Mouse (Mus musculus): Measurements from ENCODE around the gene Rpl35a. TPM values are rescaled to one million over a fixed set of nuclear protein-coding genes. Genes with fewer than 3 reads are reported as not detected.
"Not testable (repeated sequence)": the region's sequence is repeated elsewhere in the genome, so short reads cannot be mapped to it uniquely, and the experiment has no call there.

The Rpl35a gene
- polyA plus RNA-seq, 1 experiment from 2014 or later = 672 TPM

DNA sequence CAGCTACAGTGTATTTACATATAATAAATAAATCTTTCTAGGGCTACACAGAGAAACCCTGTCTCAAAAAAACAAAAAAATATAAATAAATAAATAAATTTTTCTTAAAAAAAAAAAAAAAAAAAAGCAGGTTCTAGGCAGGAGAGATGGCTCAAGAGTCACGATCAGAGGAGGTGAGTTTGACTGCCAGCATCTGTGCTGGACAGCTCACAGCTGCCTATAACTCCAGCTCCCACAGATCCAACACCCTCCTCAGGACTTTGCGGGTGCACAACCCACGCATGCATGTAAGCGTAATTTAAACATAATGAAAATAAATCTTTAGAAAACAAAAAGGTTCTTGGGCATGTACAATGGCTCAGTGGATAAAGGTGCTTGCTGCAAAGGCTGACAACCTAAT lies 20.2 kb upstream of the Rpl35a start:
- no peak overlapping the region for H3K4me3 ChIP-seq (ENCODE audit: control insufficient read depth in 1 of 2, insufficient read depth in 1 of 2, low read depth in 1 of 2, low read length in 2 of 2)
- no peak overlapping the region for H3K4me2 ChIP-seq (ENCODE audit: low read length)
- no peak overlapping the region for H3K9ac ChIP-seq (ENCODE audit: low read length)
- H3K27me3 ChIP-seq (ENCODE audit: control insufficient read depth, insufficient read depth, low read length) = no peaks in the 10 kb centered on the region
- no peak overlapping the region for H3K27ac ChIP-seq (replicated peaks in 1 of 2; ENCODE audit: control insufficient read depth in 1 of 2, insufficient read depth in 1 of 2, low read depth in 2 of 2, low read length in 2 of 2)
- no peak for ATAC-seq (ENCODE audit: insufficient number of reproducible peaks, insufficient read depth, low FRiP score, low read depth)
- H3K4me1 ChIP-seq (ENCODE audit: control insufficient read depth in 2 of 2, insufficient read depth in 2 of 2, low read length in 2 of 2) = peaks cover 2 to 3% of the 10 kb centered on the region in 2 experiments; a peak in 1 of 4 replicates
- no peaks in the 10 kb centered on the region for H3K9me3 ChIP-seq (ENCODE audit: control insufficient read depth, low read length)
- H3K36me3 ChIP-seq (ENCODE audit: control insufficient read depth, insufficient read depth, low read length) = no peaks in the 10 kb centered on the region
- 85% methylated on average over 4 of the region's 4 CpGs for WGBS

GRCm38 (mm10) chr16:33042682-33043081 lies 13.6 kb upstream of the Rpl35a start:
- Histone ChIP-seq H3K4me2 (ENCODE audit: low read length) (no peak overlapping the region), H3K9me3 (ENCODE audit: control insufficient read depth, low read length) (no peaks in the 10 kb centered on the region), H3K27me3 (ENCODE audit: control insufficient read depth, insufficient read depth, low read length) (no peaks in the 10 kb centered on the region), H3K27ac (replicated peaks in 1 of 2; ENCODE audit: control insufficient read depth in 1 of 2, insufficient read depth in 1 of 2, low read depth in 2 of 2, low read length in 2 of 2) (peak overlapping the region in 1 of 2 experiments; percentile 10; a peak in 1 of 4 replicates), H3K4me1 (ENCODE audit: control insufficient read depth in 2 of 2, insufficient read depth in 2 of 2, low read length in 2 of 2) (no peaks in the 10 kb centered on the region), H3K36me3 (ENCODE audit: control insufficient read depth, insufficient read depth, low read length) (no peaks in the 10 kb centered on the region), H3K9ac (ENCODE audit: low read length) (no peak overlapping the region), H3K4me3 (ENCODE audit: control insufficient read depth in 1 of 2, insufficient read depth in 1 of 2, low read depth in 1 of 2, low read length in 2 of 2) (no peak overlapping the region)
- 91% methylated on average over 1 of the region's 1 CpGs for WGBS
- ATAC-seq (ENCODE audit: insufficient number of reproducible peaks, insufficient read depth, low FRiP score, low read depth) = no peak

DNA sequence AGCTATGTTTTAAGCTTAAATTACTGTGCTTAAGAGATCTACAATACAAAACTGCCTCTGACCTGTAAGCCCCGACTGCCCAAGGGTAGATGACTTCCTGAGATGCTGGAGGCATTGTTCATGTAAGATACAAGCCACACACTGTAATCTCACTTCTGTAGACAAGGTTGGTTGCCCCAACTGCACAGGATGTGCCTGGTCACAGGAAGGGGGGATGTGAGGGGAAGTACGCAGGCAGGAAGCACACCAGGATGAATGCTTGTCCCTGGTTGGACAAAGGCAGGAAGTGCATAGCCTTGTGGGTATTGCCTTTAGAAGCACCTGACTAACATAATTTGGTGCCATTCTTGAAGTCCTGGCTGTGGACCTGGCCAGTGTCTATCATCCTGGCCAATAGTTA lies 13.0 kb upstream of the Rpl35a start:
- H3K27me3 ChIP-seq (ENCODE audit: control insufficient read depth, insufficient read depth, low read length) = no peaks in the 10 kb centered on the region
- no peak overlapping the region for H3K9ac ChIP-seq (ENCODE audit: low read length)
- H3K4me1 ChIP-seq (ENCODE audit: control insufficient read depth in 2 of 2, insufficient read depth in 2 of 2, low read length in 2 of 2) = no peaks in the 10 kb centered on the region
- whole genome bisulfite sequencing = 60% methylated on average over 2 of the region's 2 CpGs
- no peak for ATAC-seq (ENCODE audit: insufficient number of reproducible peaks, insufficient read depth, low FRiP score, low read depth)
- no peak overlapping the region for H3K4me2 ChIP-seq (ENCODE audit: low read length)
- no peak overlapping the region for H3K4me3 ChIP-seq (ENCODE audit: control insufficient read depth in 1 of 2, insufficient read depth in 1 of 2, low read depth in 1 of 2, low read length in 2 of 2)
- no peaks in the 10 kb centered on the region for H3K9me3 ChIP-seq (ENCODE audit: control insufficient read depth, low read length)
- no peaks in the 10 kb centered on the region for H3K36me3 ChIP-seq (ENCODE audit: control insufficient read depth, insufficient read depth, low read length)
- peak overlapping the region in 1 of 2 experiments; percentile 10; a peak in 1 of 4 replicates for H3K27ac ChIP-seq (replicated peaks in 1 of 2; ENCODE audit: control insufficient read depth in 1 of 2, insufficient read depth in 1 of 2, low read depth in 2 of 2, low read length in 2 of 2)

DNA sequence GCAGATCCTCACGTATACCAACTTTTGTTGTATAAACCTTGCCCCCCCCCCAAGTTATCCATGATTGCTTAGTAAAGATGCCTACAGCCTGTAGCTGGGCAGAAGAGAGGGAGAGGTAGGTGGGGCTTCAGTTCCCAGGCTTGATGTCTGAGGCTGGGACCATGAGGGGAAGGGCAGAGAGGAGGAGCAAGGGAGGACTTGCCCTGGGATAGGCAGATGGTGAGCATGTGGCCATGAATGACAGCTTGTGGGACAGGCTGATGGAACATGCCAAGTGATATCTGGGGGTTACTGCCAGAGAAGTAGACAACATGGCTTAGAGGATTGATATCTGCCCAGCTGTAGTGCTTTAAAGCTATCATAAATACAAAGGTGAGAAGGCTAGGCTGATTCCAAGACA lies 8.2 kb upstream of the Rpl35a start:
- H3K9ac ChIP-seq (ENCODE audit: low read length) = no peak overlapping the region
- H3K4me2 ChIP-seq (ENCODE audit: low read length) = no peak overlapping the region
- H3K9me3 ChIP-seq (ENCODE audit: control insufficient read depth, low read length) = no peaks in the 10 kb centered on the region
- no peaks in the 10 kb centered on the region for H3K36me3 ChIP-seq (ENCODE audit: control insufficient read depth, insufficient read depth, low read length)
- ATAC-seq (ENCODE audit: insufficient number of reproducible peaks, insufficient read depth, low FRiP score, low read depth) = no peak
- WGBS = 93% methylated on average over 1 of the region's 1 CpGs
- H3K4me1 ChIP-seq (ENCODE audit: control insufficient read depth in 2 of 2, insufficient read depth in 2 of 2, low read length in 2 of 2) = no peaks in the 10 kb centered on the region
- no peak overlapping the region for H3K4me3 ChIP-seq (ENCODE audit: control insufficient read depth in 1 of 2, insufficient read depth in 1 of 2, low read depth in 1 of 2, low read length in 2 of 2)
- H3K27ac ChIP-seq (replicated peaks in 1 of 2; ENCODE audit: control insufficient read depth in 1 of 2, insufficient read depth in 1 of 2, low read depth in 2 of 2, low read length in 2 of 2) = no peak overlapping the region
- no peaks in the 10 kb centered on the region for H3K27me3 ChIP-seq (ENCODE audit: control insufficient read depth, insufficient read depth, low read length)

- no peaks in the 10 kb centered on the region for H3K4me1 ChIP-seq (ENCODE audit: control insufficient read depth in 2 of 2, insufficient read depth in 2 of 2, low read length in 2 of 2)
- no peak overlapping the region for H3K4me3 ChIP-seq (ENCODE audit: control insufficient read depth in 1 of 2, insufficient read depth in 1 of 2, low read depth in 1 of 2, low read length in 2 of 2)
- H3K9ac ChIP-seq (ENCODE audit: low read length) = no peak overlapping the region
- WGBS = 57% methylated on average over 2 of the region's 2 CpGs
- no peaks in the 10 kb centered on the region for H3K27me3 ChIP-seq (ENCODE audit: control insufficient read depth, insufficient read depth, low read length)
- no peak overlapping the region for H3K4me2 ChIP-seq (ENCODE audit: low read length)
- no peak for ATAC-seq (ENCODE audit: insufficient number of reproducible peaks, insufficient read depth, low FRiP score, low read depth)
- no peak overlapping the region for H3K27ac ChIP-seq (replicated peaks in 1 of 2; ENCODE audit: control insufficient read depth in 1 of 2, insufficient read depth in 1 of 2, low read depth in 2 of 2, low read length in 2 of 2)
- no peaks in the 10 kb centered on the region for H3K36me3 ChIP-seq (ENCODE audit: control insufficient read depth, insufficient read depth, low read length)
- no peaks in the 10 kb centered on the region for H3K9me3 ChIP-seq (ENCODE audit: control insufficient read depth, low read length)
Observed at GRCm38 (mm10) chr16:33048686-33049085, 7.6 kb upstream of the Rpl35a start.

GRCm38 (mm10) chr16:33049809-33050208 lies 6.4 kb upstream of the Rpl35a start:
- Histone ChIP-seq H3K9me3 (ENCODE audit: control insufficient read depth, low read length) (no peaks in the 10 kb centered on the region), H3K4me2 (ENCODE audit: low read length) (no peak overlapping the region), H3K27ac (replicated peaks in 1 of 2; ENCODE audit: control insufficient read depth in 1 of 2, insufficient read depth in 1 of 2, low read depth in 2 of 2, low read length in 2 of 2) (no peak overlapping the region), H3K36me3 (ENCODE audit: control insufficient read depth, insufficient read depth, low read length) (no peaks in the 10 kb centered on the region), H3K9ac (ENCODE audit: low read length) (no peak overlapping the region), H3K27me3 (ENCODE audit: control insufficient read depth, insufficient read depth, low read length) (no peaks in the 10 kb centered on the region), H3K4me1 (ENCODE audit: control insufficient read depth in 2 of 2, insufficient read depth in 2 of 2, low read length in 2 of 2) (no peaks in the 10 kb centered on the region), H3K4me3 (ENCODE audit: control insufficient read depth in 1 of 2, insufficient read depth in 1 of 2, low read depth in 1 of 2, low read length in 2 of 2) (no peak overlapping the region)
- 85% methylated on average over 16 of the region's 16 CpGs for WGBS
- ATAC-seq (ENCODE audit: insufficient number of reproducible peaks, insufficient read depth, low FRiP score, low read depth) = no peak

GRCm38 (mm10) chr16:33053141-33053540 lies 3.1 kb upstream of the Rpl35a start:
- no peak for ATAC-seq (ENCODE audit: insufficient number of reproducible peaks, insufficient read depth, low FRiP score, low read depth)
- no peaks in the 10 kb centered on the region for H3K27me3 ChIP-seq (ENCODE audit: control insufficient read depth, insufficient read depth, low read length)
- H3K4me1 ChIP-seq (ENCODE audit: control insufficient read depth in 2 of 2, insufficient read depth in 2 of 2, low read length in 2 of 2) = peaks cover 3 to 7% of the 10 kb centered on the region in 2 experiments; a peak in 3 of 4 replicates
- WGBS = 62% methylated on average over 5 of the region's 5 CpGs
- no peak overlapping the region for H3K9ac ChIP-seq (ENCODE audit: low read length)
- no peak overlapping the region for H3K4me2 ChIP-seq (ENCODE audit: low read length)
- no peak overlapping the region for H3K27ac ChIP-seq (replicated peaks in 1 of 2; ENCODE audit: control insufficient read depth in 1 of 2, insufficient read depth in 1 of 2, low read depth in 2 of 2, low read length in 2 of 2)
- no peak overlapping the region for H3K4me3 ChIP-seq (ENCODE audit: control insufficient read depth in 1 of 2, insufficient read depth in 1 of 2, low read depth in 1 of 2, low read length in 2 of 2)
- no peaks in the 10 kb centered on the region for H3K9me3 ChIP-seq (ENCODE audit: control insufficient read depth, low read length)
- peaks cover 4% of the 10 kb centered on the region for H3K36me3 ChIP-seq (ENCODE audit: control insufficient read depth, insufficient read depth, low read length)

- WGBS = 57% methylated on average over 2 of the region's 2 CpGs
- H3K9me3 ChIP-seq (ENCODE audit: control insufficient read depth, low read length); H3K27me3 ChIP-seq (ENCODE audit: control insufficient read depth, insufficient read depth, low read length); H3K9ac ChIP-seq (ENCODE audit: low read length); H3K4me2 ChIP-seq (ENCODE audit: low read length); H3K4me3 ChIP-seq (ENCODE audit: control insufficient read depth in 1 of 2, insufficient read depth in 1 of 2, low read depth in 1 of 2, low read length in 2 of 2); ATAC-seq (ENCODE audit: insufficient number of reproducible peaks, insufficient read depth, low FRiP score, low read depth); H3K27ac ChIP-seq (replicated peaks in 1 of 2; ENCODE audit: control insufficient read depth in 1 of 2, insufficient read depth in 1 of 2, low read depth in 2 of 2, low read length in 2 of 2): not testable (repeated sequence)
- peaks cover 3 to 18% of the 10 kb centered on the region in 2 experiments; a peak in 3 of 4 replicates for H3K4me1 ChIP-seq (ENCODE audit: control insufficient read depth in 2 of 2, insufficient read depth in 2 of 2, low read length in 2 of 2)
- H3K36me3 ChIP-seq (ENCODE audit: control insufficient read depth, insufficient read depth, low read length) = peaks cover 22% of the 10 kb centered on the region
Observed at GRCm38 (mm10) chr16:33054927-33055326, 1.3 kb upstream of the Rpl35a start.

Measured in heart, embryonic 14.5 days (tissue).